Mouse (Mus musculus): ENCODE measurements around the gene Dbx1. TPM values are rescaled to one million over a fixed set of nuclear protein-coding genes. Genes with fewer than 3 reads are reported as not detected.

The Dbx1 gene
- total and polyA plus RNA-seq, 3 experiments = not detected

- DNase-seq (ENCODE audit: low read depth, low spot score) = no peak
- H3K9ac ChIP-seq (ENCODE audit: control insufficient read depth, low read depth, low read length, poor library complexity, severe bottlenecking) = no peak overlapping the region
- TF ChIP-seq POLR2AphosphoS2 (IDR thresholded peaks at IDR 0.05; ENCODE audit: low read length) = no peak
- no peak for TF ChIP-seq BHLHE40 (IDR thresholded peaks at IDR 0.05; ENCODE audit: borderline replicate concordance, low read depth, low read length)
- no peak for TF ChIP-seq TCF12 (IDR thresholded peaks at IDR 0.05; ENCODE audit: low read depth, low read length)
- TF ChIP-seq TBP (IDR thresholded peaks at IDR 0.05; ENCODE audit: low read depth, low read length) = no peak
- no peak for TF ChIP-seq NRF1 (IDR thresholded peaks at IDR 0.05; ENCODE audit: insufficient read depth, low read depth, low read length, poor library complexity, severe bottlenecking)
- TF ChIP-seq MAFK (IDR thresholded peaks at IDR 0.05; ENCODE audit: borderline replicate concordance, low read depth, low read length) = no peak
- TF ChIP-seq SMC3 (IDR thresholded peaks at IDR 0.05; ENCODE audit: low read depth, low read length) = no peak
- no peak for TF ChIP-seq CHD1 (IDR thresholded peaks at IDR 0.05; ENCODE audit: low read depth, low read length)
- no peak for TF ChIP-seq JUND (IDR thresholded peaks at IDR 0.05; ENCODE audit: low read depth, low read length)
- no peak for TF ChIP-seq MAZ (IDR thresholded peaks at IDR 0.05; ENCODE audit: low read depth, low read length)
- TF ChIP-seq KAT2A (conservative IDR thresholded peaks at IDR 0.05; ENCODE audit: low read depth, low read length) = no peak
Observed at GRCm38 (mm10) chr7:49633375-49633956, 3.2 kb downstream of the Dbx1 start.

GRCm38 (mm10) chr7:49632391-49632790, 4.3 kb downstream of the Dbx1 start:
- H3K36me3 ChIP-seq (ENCODE audit: control insufficient read depth in 1 of 2, insufficient read depth in 2 of 2, low read length in 2 of 2) = no peaks in the 10 kb centered on the region
- H3K9ac ChIP-seq (ENCODE audit: control insufficient read depth, low read depth, low read length, poor library complexity, severe bottlenecking) = no peak overlapping the region
- H3K4me1 ChIP-seq (ENCODE audit: control insufficient read depth in 1 of 2, insufficient read depth in 2 of 2, low read length in 2 of 2) = no peaks in the 10 kb centered on the region
- H3K27me3 ChIP-seq (ENCODE audit: control insufficient read depth in 1 of 2, insufficient read depth in 2 of 2, low read length in 2 of 2) = no peaks in the 10 kb centered on the region; a peak in 1 of 4 replicates
- TF ChIP-seq POLR2AphosphoS5 (IDR thresholded peaks at IDR 0.05; ENCODE audit: borderline replicate concordance, low read depth, low read length) (no peak), ZC3H11A (IDR thresholded peaks at IDR 0.05; ENCODE audit: low read depth, low read length) (no peak), ELF1 (IDR thresholded peaks at IDR 0.05; ENCODE audit: low read depth, low read length) (no peak), NELFE (IDR thresholded peaks at IDR 0.05; ENCODE audit: low read depth, low read length) (no peak), MAX (IDR thresholded peaks at IDR 0.05; ENCODE audit: low read length) (no peak), ZNF384 (IDR thresholded peaks at IDR 0.05; ENCODE audit: low read depth, low read length) (no peak), GABPA (IDR thresholded peaks at IDR 0.05; ENCODE audit: low read depth, low read length) (no peak), NRF1 (IDR thresholded peaks at IDR 0.05; ENCODE audit: insufficient read depth, low read depth, low read length, poor library complexity, severe bottlenecking) (no peak), BHLHE40 (IDR thresholded peaks at IDR 0.05; ENCODE audit: borderline replicate concordance, low read depth, low read length) (no peak), ZKSCAN1 (IDR thresholded peaks at IDR 0.05; ENCODE audit: low read depth, low read length) (no peak)
- no peaks in the 10 kb centered on the region for H3K9me3 ChIP-seq (replicated peaks; ENCODE audit: insufficient read depth, low read length)
- no peak for DNase-seq (ENCODE audit: low read depth, low spot score)
- H3K27ac ChIP-seq (ENCODE audit: control insufficient read depth, low read depth, low read length) = no peak overlapping the region
- no peak overlapping the region for H3K4me3 ChIP-seq (ENCODE audit: control insufficient read depth in 1 of 2, insufficient read depth in 1 of 2, low read depth in 2 of 2, low read length in 2 of 2)
- no peaks in the 10 kb centered on the region for H3K79me2 ChIP-seq (ENCODE audit: control insufficient read depth, insufficient read depth, low read length, poor library complexity)

More at GRCm38 (mm10) chr7:49633375-49633956, 3.2 kb downstream of the Dbx1 start:
- Histone ChIP-seq H3K9me3 (replicated peaks; ENCODE audit: insufficient read depth, low read length) (no peaks in the 10 kb centered on the region), H3K27ac (ENCODE audit: control insufficient read depth, low read depth, low read length) (no peak overlapping the region), H3K4me3 (ENCODE audit: control insufficient read depth in 1 of 2, insufficient read depth in 1 of 2, low read depth in 2 of 2, low read length in 2 of 2) (no peak overlapping the region), H3K36me3 (ENCODE audit: control insufficient read depth in 1 of 2, insufficient read depth in 2 of 2, low read length in 2 of 2) (no peaks in the 10 kb centered on the region), H3K79me2 (ENCODE audit: control insufficient read depth, insufficient read depth, low read length, poor library complexity) (no peaks in the 10 kb centered on the region), H3K27me3 (ENCODE audit: control insufficient read depth in 1 of 2, insufficient read depth in 2 of 2, low read length in 2 of 2) (no peaks in the 10 kb centered on the region), H3K4me1 (ENCODE audit: control insufficient read depth in 1 of 2, insufficient read depth in 2 of 2, low read length in 2 of 2) (no peaks in the 10 kb centered on the region)

All from MEL (cell line).